Mouse (Mus musculus) neural tube, embryonic 11.5 days (tissue): Measurements from ENCODE around the gene Lmf2. TPM values are rescaled to one million over a fixed set of nuclear protein-coding genes. Genes with fewer than 3 reads are reported as not detected.

Source experiments
- ATAC-seq: fragments of 200-750 bp; cut with Nextera tagmentation; 2 replicates; pipeline ENCODE4 v1.8.0; 2017; ENCODE audit warnings: moderate number of reproducible peaks, mild to moderate bottlenecking, moderate TSS enrichment, moderate library complexity; ENCODE audit not compliant: insufficient read depth, low FRiP score, low TSS enrichment
- DNase-seq: peaks from one replicate; pipeline ENCODE4 v3.0.0-alpha.2; 2015; ENCODE audit warnings: low spot score
- H3K27ac ChIP-seq: fragments of 300-500 bp; sonication (generic); 2 replicates; pipeline ENCODE4 v1.5.1; 2014; ENCODE audit warnings: low read depth, mild to moderate bottlenecking, low read length
- H3K27me3 ChIP-seq: fragments of 300-500 bp; sonication (generic); 2 replicates; pipeline ENCODE4 v1.6.1; 2014; ENCODE audit warnings: mild to moderate bottlenecking, low read length, mixed read lengths; ENCODE audit not compliant: control insufficient read depth, insufficient read depth
- H3K36me3 ChIP-seq: fragments of 300-500 bp; sonication (generic); 2 replicates; pipeline ENCODE4 v1.6.1; 2014; ENCODE audit warnings: mild to moderate bottlenecking, low read length, moderate library complexity, mixed read lengths; ENCODE audit not compliant: control insufficient read depth, insufficient read depth
- H3K4me1 ChIP-seq: fragments of 300-500 bp; sonication (generic); 2 replicates; pipeline ENCODE4 v1.6.1; 2014; ENCODE audit warnings: low read length, mixed read lengths; ENCODE audit not compliant: control insufficient read depth, insufficient read depth
- H3K4me2 ChIP-seq: fragments of 300-500 bp; sonication (generic); 2 replicates; pipeline ENCODE4 v1.6.1; 2014; ENCODE audit warnings: low read depth, mild to moderate bottlenecking, moderate library complexity
- H3K4me3 ChIP-seq: fragments of 300-500 bp; sonication (generic); 2 replicates; pipeline ENCODE4 v1.5.1; 2014; ENCODE audit warnings: low read depth, low read length
- H3K9ac ChIP-seq: fragments of 300-500 bp; sonication (generic); 2 replicates; pipeline ENCODE4 v1.6.1; 2014; ENCODE audit warnings: mild to moderate bottlenecking, low read length
- H3K9me3 ChIP-seq: fragments of 300-500 bp; sonication (generic); 2 replicates; pipeline ENCODE4 v1.6.1; 2016; ENCODE audit warnings: low read length; ENCODE audit not compliant: control insufficient read depth
- WGBS: fragments of 180-500 bp; shearing (Covaris S2); extraction: QIAGEN DNeasy Blood & Tissue Kit; methylation state at CpG from one replicate; pipeline ENCODE4 v1.1.7; 2014; 5-methylcytosine and 5-hydroxymethylcytosine counted together
- polyA plus RNA-seq: library from polyadenylated mRNA; unstranded; fragments of >200 nt; fragmentation: Nextera tagmentation; extraction: Ambion mirVana; gene quantifications from 2 replicates; pipeline ENCODE4 v1.2.1, GENCODE M21; 2014

The Lmf2 gene
- polyA plus RNA-seq, 1 experiment from 2014 or later, result 35.8 TPM

DNA sequence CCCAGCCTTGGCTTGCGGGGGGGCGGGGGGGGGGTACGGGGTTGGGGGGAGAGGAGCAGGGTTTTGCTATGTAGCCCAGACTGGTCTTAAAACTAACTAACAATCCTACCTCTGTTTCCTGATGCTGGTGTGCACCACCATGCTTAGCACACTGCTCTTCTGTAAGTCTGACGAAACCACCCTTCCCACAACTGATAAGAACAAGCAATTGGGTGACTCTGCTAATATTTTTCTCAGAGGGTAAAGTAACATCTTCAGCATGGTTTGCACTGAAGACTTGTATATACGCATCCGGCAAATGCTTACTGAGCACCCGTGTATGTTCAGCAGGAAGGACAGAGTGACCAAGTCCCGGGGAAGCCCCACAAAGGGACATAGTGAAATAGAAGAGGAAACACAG lies 34.2 kb downstream of the Lmf2 start:
- Histone ChIP-seq H3K27me3 (0 out of 2 replicates have a peak, but pooled peaks cover 2% of the 10 kb centered on the region), H3K9ac (no peak overlapping the region), H3K4me2 (no peak overlapping the region), H3K9me3 (no peaks in the 10 kb centered on the region), H3K4me1 (0 out of 2 replicates have a peak, but pooled peaks cover 4% of the 10 kb centered on the region), H3K27ac (no peak overlapping the region), H3K36me3 (no peaks in the 10 kb centered on the region), H3K4me3 (no peak overlapping the region)
- ATAC-seq, result no peak
- 87% methylated on average over 8 of the region's 8 CpGs for WGBS
- no peak for DNase-seq

DNA sequence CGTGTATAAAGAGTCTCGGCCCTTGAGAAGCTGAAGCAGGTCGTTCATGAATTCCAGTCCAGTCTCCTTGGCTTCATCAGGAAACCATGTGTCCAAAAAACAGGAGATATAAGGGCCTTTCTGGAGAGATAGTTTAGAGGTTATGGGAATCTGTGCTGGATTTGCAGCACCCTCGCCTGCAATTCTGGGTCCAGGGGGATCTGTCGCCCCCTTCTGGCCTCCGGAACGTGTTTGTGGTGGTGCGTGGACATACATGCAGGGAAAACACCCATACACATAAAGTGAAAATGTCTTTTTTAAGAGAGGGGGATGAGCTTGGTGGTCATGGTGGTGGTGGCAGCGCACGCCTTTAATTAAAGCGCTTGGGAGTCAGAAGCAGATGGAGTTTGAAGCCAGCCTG lies 39.3 kb downstream of the Lmf2 start:
- Histone ChIP-seq H3K9ac (no peak overlapping the region), H3K4me2 (no peak overlapping the region), H3K4me3 (no peak overlapping the region), H3K27me3 (no peaks in the 10 kb centered on the region), H3K4me1 (peaks cover 12% of the 10 kb centered on the region), H3K36me3 (no peaks in the 10 kb centered on the region), H3K27ac (no peak overlapping the region), H3K9me3 (no peaks in the 10 kb centered on the region)
- 66% methylated on average over 11 of the region's 11 CpGs for WGBS
- ATAC-seq (no peak), DNase-seq (no peak)

DNA sequence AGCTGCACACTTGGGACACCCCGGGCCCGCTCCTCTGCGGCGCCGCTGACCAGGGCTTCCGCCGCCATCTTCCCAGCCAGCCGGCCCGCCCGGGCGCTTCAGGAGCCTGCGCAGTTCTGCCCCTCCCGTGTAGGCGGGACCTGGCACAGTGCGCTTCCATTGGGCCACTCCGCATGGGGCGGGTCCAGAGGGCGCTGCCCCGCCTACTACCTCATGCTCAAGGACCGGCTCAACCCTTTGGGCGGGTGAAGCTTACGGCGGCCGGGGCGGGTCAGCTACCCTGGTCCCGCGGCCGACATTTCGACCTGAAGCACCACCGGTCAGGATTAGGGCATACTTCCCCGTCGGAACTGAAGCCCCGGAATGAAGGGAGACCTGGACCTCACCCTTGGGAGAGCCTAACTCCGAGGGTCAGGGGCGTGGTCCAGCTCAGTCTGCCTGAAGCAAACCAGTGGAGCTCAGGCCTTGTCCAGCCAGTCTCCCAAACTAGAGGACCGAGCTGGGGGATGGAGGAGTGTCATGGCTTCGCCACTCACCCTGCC lies 40.2 kb downstream of the Lmf2 start, which contains the start of gene Sbf1:
Gene Sbf1 (minus strand): TSS at position 122 of the 542 bp plus-strand sequence.
- Histone ChIP-seq H3K9ac (peak within 1 kb of the TSS; percentile 86), H3K4me2 (peak within 1 kb of the TSS; percentile 78), H3K27ac (no peak within 1 kb of the TSS), H3K36me3 (no peaks in the 10 kb centered on the region), H3K4me1 (peaks cover 12% of the 10 kb centered on the region), H3K9me3 (no peaks in the 10 kb centered on the region), H3K4me3 (peak within 1 kb of the TSS; percentile 98), H3K27me3 (no peaks in the 10 kb centered on the region)
- ATAC-seq, result peak; percentile 99
- WGBS, result under 1% methylated on average over 36 of the region's 37 CpGs
- peak; percentile 98 for DNase-seq

DNA sequence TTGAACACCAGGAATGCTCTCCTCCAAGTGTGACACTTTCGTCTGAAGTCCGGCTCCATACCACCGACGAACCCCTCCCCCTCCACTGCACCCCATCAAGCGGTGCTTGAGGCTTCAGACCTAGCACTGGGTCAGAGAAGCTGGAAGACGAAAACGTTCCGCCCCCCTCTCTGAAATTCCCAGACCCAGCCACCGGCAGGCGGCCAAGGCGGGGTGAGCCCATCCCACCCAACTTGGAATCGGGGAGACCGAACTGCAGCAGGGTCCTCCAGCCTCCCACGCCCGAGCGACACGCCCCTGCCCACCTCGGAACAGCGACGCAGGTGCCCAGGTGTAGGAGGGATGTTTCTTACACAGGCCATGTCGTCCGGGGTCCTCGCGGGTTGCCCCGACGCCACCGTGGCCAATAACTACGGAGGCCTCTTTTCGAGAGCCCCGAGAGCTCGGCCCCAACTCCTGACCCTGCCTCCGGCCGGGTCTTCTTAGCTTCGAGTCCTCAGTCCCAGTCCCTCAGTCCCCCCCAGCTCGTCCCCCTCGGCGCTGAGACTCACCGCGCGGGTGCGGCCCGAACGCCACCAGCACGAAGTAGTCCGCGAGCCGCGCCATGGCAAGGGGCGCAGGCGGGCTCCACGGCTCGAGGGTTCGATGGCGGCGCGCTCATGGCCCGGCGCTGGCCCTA lies 40.8 kb downstream of the Lmf2 start:
- peak overlapping the region; percentile 98 for H3K4me3 ChIP-seq
- ATAC-seq, result peak; percentile 56

DNA sequence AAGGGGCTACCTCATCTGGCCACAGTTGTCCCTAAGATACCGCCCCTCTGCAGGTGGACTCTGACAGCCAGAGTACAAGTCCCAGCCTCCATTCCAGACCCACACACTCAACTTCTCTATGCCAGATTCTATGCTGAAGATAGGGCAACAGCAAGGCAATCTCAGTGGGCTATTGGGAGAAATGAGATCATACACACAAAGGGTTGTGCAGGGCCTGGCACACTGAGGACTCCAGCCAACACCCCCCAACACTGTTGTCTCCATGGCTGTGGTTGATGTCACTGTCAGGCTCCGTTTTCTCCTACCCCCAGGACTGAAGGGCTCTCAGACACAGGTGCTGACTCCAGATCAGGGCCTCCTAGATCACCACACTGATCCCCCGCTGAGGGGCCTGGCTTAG lies 41.4 kb downstream of the Lmf2 start:
- WGBS, result 33% methylated on average over 3 of the region's 3 CpGs
- no peak for ATAC-seq
- peaks cover 12% of the 10 kb centered on the region for H3K4me1 ChIP-seq
- H3K9me3 ChIP-seq, result no peaks in the 10 kb centered on the region
- no peak overlapping the region for H3K27ac ChIP-seq
- no peaks in the 10 kb centered on the region for H3K27me3 ChIP-seq
- peak overlapping the region; percentile 98 for H3K4me3 ChIP-seq
- H3K9ac ChIP-seq, result peak overlapping the region; percentile 86
- H3K4me2 ChIP-seq, result peak overlapping the region; percentile 78
- no peak for DNase-seq
- H3K36me3 ChIP-seq, result no peaks in the 10 kb centered on the region

More for the DNA sequence above, 40.8 kb downstream of the Lmf2 start:
- Histone ChIP-seq H3K27me3 (no peaks in the 10 kb centered on the region), H3K4me1 (peaks cover 12% of the 10 kb centered on the region), H3K9me3 (no peaks in the 10 kb centered on the region), H3K9ac (peak overlapping the region; percentile 86), H3K4me2 (peak overlapping the region; percentile 78), H3K36me3 (no peaks in the 10 kb centered on the region), H3K27ac (no peak overlapping the region)
- peak; percentile 38 for DNase-seq
- WGBS, result under 1% methylated on average over 58 of the region's 58 CpGs

DNA sequence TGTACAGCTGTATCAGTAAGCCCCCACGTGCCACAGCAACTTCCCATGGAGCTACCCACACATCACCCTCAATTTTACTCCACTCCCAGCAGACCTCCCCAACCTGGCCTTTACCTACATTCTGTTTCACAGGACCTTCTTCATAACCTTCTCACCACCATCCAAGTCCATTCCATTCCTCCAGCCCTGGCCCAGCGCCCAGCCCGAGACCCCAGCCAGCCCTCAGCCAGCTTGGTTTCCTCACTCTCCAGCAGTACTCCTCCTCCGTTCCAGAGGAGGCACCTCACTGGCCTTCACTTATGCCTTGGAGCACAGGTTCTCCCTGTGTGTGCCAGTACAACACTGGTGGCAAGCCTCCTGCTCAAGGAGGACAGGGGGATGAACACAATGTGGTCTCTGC lies 42.1 kb downstream of the Lmf2 start:
- peaks cover 12% of the 10 kb centered on the region for H3K4me1 ChIP-seq
- WGBS, result 82% methylated on average over 4 of the region's 4 CpGs

DNA sequence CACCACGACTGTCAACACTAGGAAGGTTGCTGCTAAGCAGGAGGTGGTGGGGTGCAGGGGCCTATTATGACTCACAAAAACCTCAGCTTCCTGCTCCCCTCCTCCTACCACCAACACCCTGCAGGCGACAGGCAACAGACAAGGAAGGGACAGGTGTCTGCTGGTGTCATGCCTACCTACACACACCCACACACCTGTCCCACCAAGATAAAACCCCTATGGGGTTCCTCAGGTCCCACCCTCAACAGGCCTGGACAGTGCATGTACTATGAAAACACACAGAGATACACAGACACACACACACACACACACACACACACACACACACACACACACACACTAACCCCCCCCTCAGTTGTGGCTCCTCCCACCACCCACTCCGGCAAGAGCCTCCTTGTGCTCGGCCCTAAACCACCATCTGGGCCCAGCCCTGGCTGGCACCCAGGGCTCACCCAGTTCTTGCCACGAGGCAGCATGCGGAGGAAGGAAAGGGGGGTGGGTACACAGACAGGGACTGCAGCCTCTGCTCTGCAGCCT lies 45.4 kb downstream of the Lmf2 start:
- Histone ChIP-seq H3K4me1 (peaks cover 12% of the 10 kb centered on the region), H3K9me3 (no peaks in the 10 kb centered on the region), H3K27me3 (no peaks in the 10 kb centered on the region), H3K9ac (no peak overlapping the region), H3K27ac (no peak overlapping the region), H3K4me3 (no peak overlapping the region), H3K4me2 (no peak overlapping the region), H3K36me3 (0 out of 2 replicates have a peak, but pooled peaks cover 4% of the 10 kb centered on the region)
- 82% methylated on average over 6 of the region's 6 CpGs for WGBS
- ATAC-seq, result no peak
- DNase-seq, result no peak

More for the DNA sequence above, 42.1 kb downstream of the Lmf2 start:
- Histone ChIP-seq H3K4me3 (peak overlapping the region; percentile 8; the same call in 1 of the 2 replicates), H3K9me3 (no peaks in the 10 kb centered on the region), H3K27ac (no peak overlapping the region), H3K27me3 (no peaks in the 10 kb centered on the region), H3K4me2 (no peak overlapping the region; the same call in 1 of the 2 replicates), H3K36me3 (no peaks in the 10 kb centered on the region), H3K9ac (no peak overlapping the region; the same call in 1 of the 2 replicates)
- ATAC-seq (no peak), DNase-seq (no peak)

DNA sequence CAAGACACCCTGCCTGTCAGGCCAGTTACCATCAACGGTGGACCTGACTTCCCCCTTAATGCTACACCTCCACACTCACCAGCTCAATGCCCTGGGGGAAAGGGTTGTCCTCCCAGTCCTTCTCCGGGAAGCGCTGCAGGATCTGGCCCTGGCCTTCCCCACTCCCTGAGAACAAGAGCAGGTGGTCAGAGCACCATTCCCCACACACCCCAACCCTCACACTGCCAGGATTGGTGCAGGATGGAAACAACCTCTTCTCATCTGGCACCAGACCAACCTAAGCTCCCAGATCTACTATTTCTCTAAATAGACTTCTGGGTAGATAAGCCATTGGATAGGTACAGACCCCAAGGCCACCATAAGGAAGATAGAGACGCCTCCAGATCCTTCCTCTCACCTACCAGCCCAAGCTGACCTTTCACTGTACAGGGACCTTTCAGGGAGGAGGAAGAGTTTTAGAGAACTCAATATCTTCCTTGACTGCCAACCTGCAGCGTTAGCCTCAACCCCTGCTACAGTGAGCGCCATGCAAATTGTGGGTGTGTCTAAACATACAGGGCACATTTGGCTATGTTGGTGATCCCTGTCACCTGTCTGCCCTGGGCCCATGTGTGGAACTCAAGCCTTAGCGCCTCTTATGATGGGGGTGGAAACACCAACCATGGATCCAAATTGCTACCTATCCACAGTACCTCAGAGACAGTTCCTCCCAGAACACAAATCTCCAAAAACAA lies 46.9 kb downstream of the Lmf2 start:
- WGBS, result 91% methylated on average over 7 of the region's 7 CpGs
- H3K27ac ChIP-seq, result no peak overlapping the region
- no peak for ATAC-seq
- H3K4me1 ChIP-seq, result peaks cover 6% of the 10 kb centered on the region; the same call in 1 of the 2 replicates
- H3K27me3 ChIP-seq, result no peaks in the 10 kb centered on the region
- H3K4me3 ChIP-seq, result no peak overlapping the region
- no peaks in the 10 kb centered on the region for H3K9me3 ChIP-seq
- H3K4me2 ChIP-seq, result no peak overlapping the region
- H3K9ac ChIP-seq, result no peak overlapping the region
- DNase-seq, result no peak
- peaks cover 13% of the 10 kb centered on the region for H3K36me3 ChIP-seq
